Mouse (Mus musculus): ENCODE data around the gene Dynlt1b. TPM values are rescaled to one million over a fixed set of nuclear protein-coding genes. Genes with fewer than 3 reads are reported as not detected.
A peak's percentile ranks its signal among the peaks of the same experiment; 100 is the strongest.
"Not testable (repeated sequence)": the region's sequence is repeated elsewhere in the genome, so short reads cannot be mapped to it uniquely, and the experiment has no call there.

Dynlt1b gene
- total and polyA plus RNA-seq, 3 experiments, result 162 to 263 TPM; not detected in 1

- not testable (repeated sequence) for H3K79me2 ChIP-seq (ENCODE audit: control insufficient read depth, insufficient read depth, low read length, poor library complexity); DNase-seq (ENCODE audit: low read depth, low spot score); H3K9ac ChIP-seq (ENCODE audit: control insufficient read depth, low read depth, low read length, poor library complexity, severe bottlenecking); H3K4me3 ChIP-seq (ENCODE audit: control insufficient read depth in 1 of 2, insufficient read depth in 1 of 2, low read depth in 2 of 2, low read length in 2 of 2); H3K36me3 ChIP-seq (ENCODE audit: control insufficient read depth in 1 of 2, insufficient read depth in 2 of 2, low read length in 2 of 2); H3K4me1 ChIP-seq (ENCODE audit: control insufficient read depth in 1 of 2, insufficient read depth in 2 of 2, low read length in 2 of 2); H3K9me3 ChIP-seq (replicated peaks; ENCODE audit: insufficient read depth, low read length); H3K27me3 ChIP-seq (ENCODE audit: control insufficient read depth in 1 of 2, insufficient read depth in 2 of 2, low read length in 2 of 2); H3K27ac ChIP-seq (ENCODE audit: control insufficient read depth, low read depth, low read length)
These were observed 40.8 kb downstream of the Dynlt1b start for GRCm38 (mm10) chr17:6470671-6471070.

GRCm38 (mm10) chr17:6475270-6475669 lies 45.4 kb downstream of the Dynlt1b start:
- not testable (repeated sequence) for H3K9me3 ChIP-seq (replicated peaks; ENCODE audit: insufficient read depth, low read length); H3K27me3 ChIP-seq (ENCODE audit: control insufficient read depth in 1 of 2, insufficient read depth in 2 of 2, low read length in 2 of 2); H3K27ac ChIP-seq (ENCODE audit: control insufficient read depth, low read depth, low read length); H3K4me1 ChIP-seq (ENCODE audit: control insufficient read depth in 1 of 2, insufficient read depth in 2 of 2, low read length in 2 of 2); H3K4me3 ChIP-seq (ENCODE audit: control insufficient read depth in 1 of 2, insufficient read depth in 1 of 2, low read depth in 2 of 2, low read length in 2 of 2); H3K36me3 ChIP-seq (ENCODE audit: control insufficient read depth in 1 of 2, insufficient read depth in 2 of 2, low read length in 2 of 2); H3K9ac ChIP-seq (ENCODE audit: control insufficient read depth, low read depth, low read length, poor library complexity, severe bottlenecking)
- H3K79me2 ChIP-seq (ENCODE audit: control insufficient read depth, insufficient read depth, low read length, poor library complexity), result peaks cover 16% of the 10 kb centered on the region
- peak; percentile 32 for DNase-seq (ENCODE audit: low read depth, low spot score)

GRCm38 (mm10) chr17:6475913-6476312 lies 46.0 kb downstream of the Dynlt1b start:
- H3K4me1 ChIP-seq (ENCODE audit: control insufficient read depth in 1 of 2, insufficient read depth in 2 of 2, low read length in 2 of 2); H3K27me3 ChIP-seq (ENCODE audit: control insufficient read depth in 1 of 2, insufficient read depth in 2 of 2, low read length in 2 of 2); H3K9me3 ChIP-seq (replicated peaks; ENCODE audit: insufficient read depth, low read length); H3K36me3 ChIP-seq (ENCODE audit: control insufficient read depth in 1 of 2, insufficient read depth in 2 of 2, low read length in 2 of 2); H3K27ac ChIP-seq (ENCODE audit: control insufficient read depth, low read depth, low read length): not testable (repeated sequence)
- H3K4me3 ChIP-seq (ENCODE audit: control insufficient read depth in 1 of 2, insufficient read depth in 1 of 2, low read depth in 2 of 2, low read length in 2 of 2), result peak overlapping the region; percentile 55 to 74
- DNase-seq (ENCODE audit: low read depth, low spot score), result peak; percentile 40
- H3K79me2 ChIP-seq (ENCODE audit: control insufficient read depth, insufficient read depth, low read length, poor library complexity), result peaks cover 16% of the 10 kb centered on the region
- peak overlapping the region; percentile 62; the same call in 1 of the 2 replicates for H3K9ac ChIP-seq (ENCODE audit: control insufficient read depth, low read depth, low read length, poor library complexity, severe bottlenecking)

- H3K9me3 ChIP-seq (replicated peaks; ENCODE audit: insufficient read depth, low read length); H3K27me3 ChIP-seq (ENCODE audit: control insufficient read depth in 1 of 2, insufficient read depth in 2 of 2, low read length in 2 of 2); H3K27ac ChIP-seq (ENCODE audit: control insufficient read depth, low read depth, low read length); H3K36me3 ChIP-seq (ENCODE audit: control insufficient read depth in 1 of 2, insufficient read depth in 2 of 2, low read length in 2 of 2); H3K4me1 ChIP-seq (ENCODE audit: control insufficient read depth in 1 of 2, insufficient read depth in 2 of 2, low read length in 2 of 2): not testable (repeated sequence)
- peak; percentile 76 for DNase-seq (ENCODE audit: low read depth, low spot score)
- peak overlapping the region; percentile 55 to 74 for H3K4me3 ChIP-seq (ENCODE audit: control insufficient read depth in 1 of 2, insufficient read depth in 1 of 2, low read depth in 2 of 2, low read length in 2 of 2)
- H3K9ac ChIP-seq (ENCODE audit: control insufficient read depth, low read depth, low read length, poor library complexity, severe bottlenecking), result peak overlapping the region; percentile 62
- peaks cover 16% of the 10 kb centered on the region for H3K79me2 ChIP-seq (ENCODE audit: control insufficient read depth, insufficient read depth, low read length, poor library complexity)
- TF ChIP-seq MAX (IDR thresholded peaks at IDR 0.05; ENCODE audit: low read length) (peak; percentile 31; the same call in 1 of the 2 replicates), MYC (IDR thresholded peaks at IDR 0.05; ENCODE audit: low read depth, low read length) (0 out of 2 replicates have a peak, but pooled peaks have one; percentile 7), MXI1 (IDR thresholded peaks at IDR 0.05; ENCODE audit: low read depth, low read length) (0 out of 2 replicates have a peak, but pooled peaks have one; percentile 27), ETS1 (IDR thresholded peaks at IDR 0.05; ENCODE audit: low read depth, low read length) (peak; percentile 49; the same call in 1 of the 2 replicates)
These were observed 46.6 kb downstream of the Dynlt1b start for GRCm38 (mm10) chr17:6476495-6476947.

All from MEL (cell line).